Mouse (Mus musculus) lung, embryonic 15.5 days (tissue): ENCODE results near the gene Fut2. TPM values are rescaled to one million over a fixed set of nuclear protein-coding genes. Genes with fewer than 3 reads are reported as not detected.

Experiments used
- ATAC-seq: fragments of 200-750 bp; cut with Nextera tagmentation; 2 replicates; pipeline ENCODE4 v1.8.0; 2017; ENCODE audit warnings: moderate number of reproducible peaks, borderline replicate concordance; ENCODE audit not compliant: low FRiP score, low TSS enrichment; ENCODE audit errors: extremely low read depth
- H3K27ac ChIP-seq: fragments of 300-500 bp; sonication (generic); 2 replicates; pipeline ENCODE4 v1.5.1; 2015; ENCODE audit warnings: moderate library complexity, mild to moderate bottlenecking, inconsistent platforms
- H3K27me3 ChIP-seq: fragments of 300-500 bp; sonication (generic); 2 replicates; pipeline ENCODE4 v1.6.1; 2015; ENCODE audit warnings: inconsistent platforms
- H3K36me3 ChIP-seq: fragments of 300-500 bp; sonication (generic); 2 replicates; pipeline ENCODE4 v1.6.1; 2015; ENCODE audit warnings: inconsistent platforms
- H3K4me1 ChIP-seq: fragments of 300-500 bp; sonication (generic); 2 replicates; pipeline ENCODE4 v1.6.1; 2015; ENCODE audit warnings: inconsistent platforms
- H3K4me2 ChIP-seq: fragments of 300-500 bp; sonication (generic); 2 replicates; pipeline ENCODE4 v1.6.1; 2015; ENCODE audit warnings: inconsistent platforms, mild to moderate bottlenecking, moderate library complexity
- H3K4me3 ChIP-seq: fragments of 300-500 bp; sonication (generic); 2 replicates; pipeline ENCODE4 v1.5.1; 2015; ENCODE audit warnings: mild to moderate bottlenecking, inconsistent platforms
- H3K9ac ChIP-seq: fragments of 300-500 bp; sonication (generic); 2 replicates; pipeline ENCODE4 v1.6.1; 2015; ENCODE audit warnings: inconsistent platforms
- H3K9me3 ChIP-seq: fragments of 300-500 bp; sonication (generic); 2 replicates; pipeline ENCODE4 v1.6.1; 2016; ENCODE audit warnings: inconsistent platforms
- WGBS: fragments of 180-500 bp; shearing (Covaris S2); methylation state at CpG from one replicate; pipeline ENCODE4 v1.1.7; 2015; 5-methylcytosine and 5-hydroxymethylcytosine counted together
- polyA plus RNA-seq: library from polyadenylated mRNA; unstranded; fragments of >200 nt; fragmentation: Nextera tagmentation; extraction: Ambion mirVana; gene quantifications from 2 replicates; pipeline ENCODE4 v1.2.1, GENCODE M21; 2015

Fut2 gene
- polyA plus RNA-seq, 1 experiment from 2014 or later = 0.57 TPM

DNA sequence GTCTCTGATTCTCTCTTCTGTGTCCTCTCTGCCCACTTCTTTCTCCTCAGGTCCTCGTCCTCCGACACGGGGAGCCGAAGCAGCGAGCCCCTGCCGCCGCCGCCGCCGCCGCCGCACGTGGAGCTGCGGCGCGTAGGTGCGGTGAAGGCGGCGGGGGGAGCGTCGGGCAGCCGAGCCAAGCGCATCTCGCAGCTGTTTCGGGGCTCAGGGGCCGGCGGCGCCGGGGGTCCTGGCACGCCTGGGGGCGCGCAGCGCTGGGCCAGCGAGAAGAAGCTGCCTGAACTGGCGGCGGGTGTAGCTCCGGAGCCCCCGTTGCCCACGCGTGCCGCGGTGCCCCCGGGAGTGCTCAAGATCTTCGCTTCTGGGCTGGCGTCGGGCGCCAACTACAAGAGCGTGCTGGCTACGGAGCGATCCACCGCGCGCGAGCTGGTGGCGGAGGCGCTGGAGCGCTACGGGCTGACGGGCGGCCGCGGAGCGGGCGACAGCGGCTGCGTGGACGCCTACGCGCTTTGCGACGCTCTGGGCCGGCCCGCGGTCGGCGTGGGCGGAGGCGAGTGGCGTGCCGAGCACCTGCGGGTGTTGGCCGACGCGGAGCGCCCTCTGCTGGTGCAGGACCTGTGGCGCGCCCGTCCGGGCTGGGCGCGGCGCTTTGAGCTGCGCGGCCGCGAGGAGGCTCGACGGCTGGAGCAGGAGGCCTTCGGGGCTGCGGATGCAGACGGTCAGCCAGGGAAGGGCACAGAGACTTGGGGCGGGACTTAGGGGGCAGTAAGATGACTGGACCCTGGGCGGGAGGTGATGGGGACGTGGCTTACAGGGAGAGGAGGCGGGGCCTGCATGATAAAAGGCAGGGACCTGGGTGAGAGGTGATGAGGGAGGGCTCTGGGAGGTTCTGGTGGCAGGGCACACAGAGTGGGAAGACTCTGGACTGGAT lies 37.6 kb downstream of the Fut2 start:
- H3K27me3 ChIP-seq = peaks cover 33% of the 10 kb centered on the region
- H3K27ac ChIP-seq = peak overlapping the region; percentile 63
- no peaks in the 10 kb centered on the region for H3K36me3 ChIP-seq
- peak; percentile 78 for ATAC-seq
- no peaks in the 10 kb centered on the region for H3K9me3 ChIP-seq
- 1% methylated on average over 103 of the region's 105 CpGs for WGBS
- peak overlapping the region; percentile 73 for H3K9ac ChIP-seq
- peak overlapping the region; percentile 95 for H3K4me2 ChIP-seq
- H3K4me1 ChIP-seq = peaks cover 12% of the 10 kb centered on the region
- H3K4me3 ChIP-seq = peak overlapping the region; percentile 60

DNA sequence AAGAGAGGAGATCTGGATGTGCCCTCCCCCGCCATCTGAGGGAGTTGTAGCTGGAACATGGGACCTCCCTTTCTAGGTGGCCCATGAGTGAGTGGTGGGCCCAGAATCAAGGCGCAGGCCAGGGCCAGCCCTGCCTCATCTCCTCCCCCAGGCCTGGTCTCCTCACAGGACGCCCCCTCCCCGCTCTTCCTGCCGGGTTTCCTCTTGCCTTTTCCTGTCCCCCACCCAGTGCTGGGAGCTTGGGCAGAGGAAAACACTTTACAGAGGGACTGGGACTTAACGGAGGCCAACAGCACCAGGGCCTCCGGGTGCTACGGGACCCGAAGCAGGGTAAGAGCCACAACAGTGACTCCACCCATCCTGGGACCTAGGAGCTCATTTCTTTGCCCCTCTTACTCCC lies 38.9 kb downstream of the Fut2 start, which contains the start of gene Rasip1:
Gene Rasip1 (plus strand): TSS at position 228 of the 400 bp plus-strand sequence.
- 73% methylated on average over 9 of the region's 9 CpGs for WGBS
- peak; percentile 40 for ATAC-seq
- Histone ChIP-seq H3K27me3 (peaks cover 23% of the 10 kb centered on the region), H3K9me3 (no peaks in the 10 kb centered on the region), H3K4me3 (peak within 1 kb of the TSS; percentile 60), H3K36me3 (no peaks in the 10 kb centered on the region), H3K4me1 (peaks cover 6% of the 10 kb centered on the region), H3K4me2 (peak within 1 kb of the TSS; percentile 95), H3K27ac (peak within 1 kb of the TSS; percentile 76), H3K9ac (peak within 1 kb of the TSS; percentile 73)

DNA sequence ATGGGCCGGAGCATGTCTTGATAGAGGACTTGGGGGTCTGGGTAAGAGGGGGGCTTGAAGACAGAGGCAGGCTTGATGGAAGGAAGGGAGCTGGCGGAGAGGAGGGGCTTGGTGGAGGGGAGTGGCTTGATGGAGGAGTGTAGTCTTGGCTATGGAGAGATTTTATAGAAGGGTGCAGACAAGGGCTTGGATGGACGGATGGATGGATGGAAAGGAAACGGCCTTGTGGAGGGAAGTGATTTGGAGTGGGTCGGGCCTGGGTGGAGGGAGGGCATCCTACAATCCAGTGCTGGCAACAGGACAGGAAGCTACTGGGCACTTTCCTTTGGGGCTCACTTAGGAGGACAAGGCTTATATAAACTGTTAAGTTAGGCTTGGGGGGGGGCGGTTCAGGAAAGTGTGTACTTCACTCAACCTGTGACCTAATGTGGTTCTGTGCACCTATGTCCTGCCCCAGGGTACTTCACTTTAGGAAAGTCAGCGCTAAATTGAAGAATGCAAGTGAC lies 39.6 kb downstream of the Fut2 start:
- ATAC-seq = no peak
- peaks cover 4% of the 10 kb centered on the region; the same call in 1 of the 2 replicates for H3K4me1 ChIP-seq
- no peaks in the 10 kb centered on the region for H3K36me3 ChIP-seq
- H3K27ac ChIP-seq = peak overlapping the region; percentile 76
- no peaks in the 10 kb centered on the region for H3K9me3 ChIP-seq
- WGBS = 76% methylated on average over 7 of the region's 7 CpGs
- H3K27me3 ChIP-seq = peaks cover 20% of the 10 kb centered on the region
- H3K4me2 ChIP-seq = peak overlapping the region; percentile 95; the same call in 1 of the 2 replicates
- no peak overlapping the region for H3K9ac ChIP-seq
- no peak overlapping the region for H3K4me3 ChIP-seq

DNA sequence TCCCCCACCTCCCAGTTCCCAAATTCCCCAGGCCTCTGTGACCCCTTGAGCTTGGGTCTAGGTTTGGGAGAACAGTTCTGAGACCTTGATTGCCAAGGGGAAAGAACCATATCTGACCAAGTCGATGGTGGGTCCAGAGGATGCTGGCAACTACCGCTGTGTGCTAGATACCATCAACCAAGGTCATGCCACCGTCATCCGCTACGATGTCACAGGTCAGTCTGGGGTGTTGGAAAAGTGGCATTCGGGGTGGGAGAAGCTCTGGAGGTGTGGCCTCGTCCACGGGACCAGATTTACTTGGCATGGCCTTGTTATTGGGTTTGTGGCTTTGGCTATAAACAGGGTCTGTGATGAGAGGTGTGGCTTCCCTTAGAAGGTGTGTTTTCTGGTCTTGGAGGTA lies 40.7 kb downstream of the Fut2 start:
- ATAC-seq = no peak
- Histone ChIP-seq H3K4me2 (no peak overlapping the region), H3K36me3 (no peaks in the 10 kb centered on the region), H3K9me3 (no peaks in the 10 kb centered on the region), H3K27me3 (peaks cover 20% of the 10 kb centered on the region), H3K27ac (no peak overlapping the region), H3K4me1 (peaks cover 4% of the 10 kb centered on the region; the same call in 1 of the 2 replicates), H3K4me3 (no peak overlapping the region), H3K9ac (no peak overlapping the region)
- 86% methylated on average over 8 of the region's 8 CpGs for WGBS

DNA sequence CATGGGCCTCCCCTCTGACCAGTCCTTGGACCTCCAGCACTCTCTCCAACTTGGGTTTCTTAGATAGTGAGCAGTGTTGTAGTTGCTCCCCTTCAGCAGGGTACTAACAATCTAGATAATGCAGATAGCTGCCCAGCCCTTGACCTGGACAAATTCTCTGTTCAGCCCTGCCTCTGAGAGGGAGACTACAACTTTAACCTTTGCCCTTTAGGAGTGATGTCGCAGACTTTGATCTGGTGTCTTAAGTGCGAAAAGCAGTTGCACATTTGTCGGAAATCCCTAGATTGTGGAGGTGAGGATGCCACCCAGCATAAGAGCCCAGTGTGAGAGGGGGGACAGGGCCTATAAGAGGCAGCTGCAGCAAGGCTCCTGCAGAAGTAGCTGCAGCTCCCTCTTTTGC lies 41.5 kb downstream of the Fut2 start:
- 53% methylated on average over 3 of the region's 3 CpGs for WGBS
- H3K4me1 ChIP-seq = peaks cover 4% of the 10 kb centered on the region; the same call in 1 of the 2 replicates
- H3K27me3 ChIP-seq = peaks cover 20% of the 10 kb centered on the region
- H3K4me2 ChIP-seq = no peak overlapping the region
- H3K4me3 ChIP-seq = no peak overlapping the region
- ATAC-seq = no peak
- no peaks in the 10 kb centered on the region for H3K9me3 ChIP-seq
- H3K27ac ChIP-seq = no peak overlapping the region
- no peak overlapping the region for H3K9ac ChIP-seq
- no peaks in the 10 kb centered on the region for H3K36me3 ChIP-seq

DNA sequence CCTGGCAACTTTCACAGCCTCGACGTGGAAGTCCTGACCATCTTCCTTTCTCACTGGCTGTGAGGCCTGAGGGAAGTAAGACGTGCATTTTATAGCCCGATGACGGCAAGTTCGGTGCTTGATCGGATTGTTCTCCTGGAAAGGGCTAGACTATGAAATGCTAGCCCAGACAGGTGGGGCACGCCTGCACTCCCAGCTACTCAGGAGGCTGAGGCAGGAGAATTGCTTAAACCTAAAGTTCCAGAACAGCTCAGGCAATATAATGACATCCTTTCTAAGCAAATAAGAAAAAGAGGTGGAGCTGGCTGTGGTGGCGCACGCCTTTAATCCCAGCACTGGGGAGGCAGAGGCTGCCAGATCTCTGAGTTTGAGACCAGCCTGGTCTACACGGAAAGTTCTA lies 42.7 kb downstream of the Fut2 start:
- Histone ChIP-seq H3K4me3 (no peak overlapping the region), H3K9me3 (no peaks in the 10 kb centered on the region), H3K4me2 (no peak overlapping the region), H3K27ac (no peak overlapping the region), H3K4me1 (peaks cover 4% of the 10 kb centered on the region; the same call in 1 of the 2 replicates), H3K36me3 (no peaks in the 10 kb centered on the region), H3K9ac (no peak overlapping the region), H3K27me3 (peaks cover 26% of the 10 kb centered on the region)
- no peak for ATAC-seq
- WGBS = 90% methylated on average over 11 of the region's 11 CpGs

DNA sequence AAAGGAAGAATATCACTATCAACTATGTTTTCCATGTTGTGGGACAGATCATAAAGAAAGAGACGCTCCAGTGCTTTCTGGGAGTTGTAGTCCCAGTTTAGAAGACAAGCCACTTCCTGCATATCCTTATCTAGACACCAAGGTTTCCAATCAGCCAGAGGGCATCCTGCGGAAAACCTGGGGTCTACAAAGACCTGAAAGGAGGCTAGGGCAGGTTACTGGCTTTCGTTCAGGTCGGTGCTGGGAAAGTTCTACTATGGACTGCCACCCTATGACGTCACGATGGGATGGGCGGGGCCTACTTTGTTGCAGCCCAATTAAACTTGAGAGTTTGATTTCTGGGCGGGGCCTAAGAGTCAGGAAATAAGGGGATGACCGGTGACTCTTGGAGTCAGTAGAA lies 44.8 kb downstream of the Fut2 start, which contains the start of gene Izumo1:
Gene Izumo1 (plus strand): TSS at position 369 of the 400 bp plus-strand sequence.
- Histone ChIP-seq H3K9me3 (no peaks in the 10 kb centered on the region), H3K36me3 (no peaks in the 10 kb centered on the region), H3K27me3 (peaks cover 26% of the 10 kb centered on the region), H3K4me2 (no peak within 1 kb of the TSS), H3K4me3 (no peak within 1 kb of the TSS), H3K9ac (no peak within 1 kb of the TSS), H3K4me1 (peaks cover 12% of the 10 kb centered on the region), H3K27ac (no peak within 1 kb of the TSS)
- ATAC-seq = no peak
- 29% methylated on average over 9 of the region's 9 CpGs for WGBS

DNA sequence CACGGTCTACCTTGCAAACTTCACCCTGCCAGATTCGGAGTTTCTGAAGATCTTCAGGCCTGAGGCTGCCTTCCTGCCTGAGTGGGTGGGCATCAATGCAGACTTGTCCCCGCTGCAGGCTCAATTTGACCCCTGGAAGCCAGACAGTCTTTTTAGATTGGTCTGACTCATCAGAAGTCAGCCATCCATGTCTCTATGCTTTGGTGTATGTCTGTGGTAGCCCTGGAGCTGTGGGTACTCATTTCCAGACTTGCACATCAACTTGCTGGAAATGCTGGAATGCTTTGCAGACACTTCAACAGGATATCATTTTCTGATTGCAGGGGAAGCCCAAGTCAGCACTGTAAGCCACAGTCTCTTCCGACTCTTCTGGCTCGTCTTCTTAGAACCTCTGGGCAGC lies 46.6 kb downstream of the Fut2 start:
- no peak overlapping the region for H3K4me3 ChIP-seq
- ATAC-seq = no peak
- H3K27me3 ChIP-seq = peaks cover 37% of the 10 kb centered on the region
- H3K9ac ChIP-seq = no peak overlapping the region
- WGBS = 88% methylated on average over 5 of the region's 5 CpGs
- peaks cover 17% of the 10 kb centered on the region for H3K4me1 ChIP-seq
- H3K4me2 ChIP-seq = no peak overlapping the region
- H3K9me3 ChIP-seq = no peaks in the 10 kb centered on the region
- no peak overlapping the region for H3K27ac ChIP-seq
- H3K36me3 ChIP-seq = no peaks in the 10 kb centered on the region

DNA sequence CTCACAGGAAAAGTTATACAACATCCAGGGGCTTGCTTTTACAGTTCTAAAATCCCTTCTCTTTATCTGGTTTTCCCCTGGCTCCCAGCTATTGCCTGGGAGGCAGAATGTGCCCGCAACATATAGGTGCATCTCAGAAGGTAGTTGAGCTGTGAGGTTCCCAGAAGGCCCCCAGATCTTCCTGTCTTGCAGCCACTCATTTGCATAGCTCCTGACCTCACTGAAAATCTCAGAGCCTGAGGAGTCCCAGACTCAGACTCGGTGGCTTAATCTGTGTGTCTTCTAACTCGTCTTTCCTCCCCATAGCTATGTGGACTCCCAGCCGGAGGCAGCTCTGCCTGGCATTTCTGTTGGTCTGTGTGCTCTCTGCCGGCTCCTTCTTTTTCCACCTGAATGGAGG lies 47.9 kb downstream of the Fut2 start:
- H3K9ac ChIP-seq = no peak overlapping the region
- peaks cover 37% of the 10 kb centered on the region for H3K27me3 ChIP-seq

DNA sequence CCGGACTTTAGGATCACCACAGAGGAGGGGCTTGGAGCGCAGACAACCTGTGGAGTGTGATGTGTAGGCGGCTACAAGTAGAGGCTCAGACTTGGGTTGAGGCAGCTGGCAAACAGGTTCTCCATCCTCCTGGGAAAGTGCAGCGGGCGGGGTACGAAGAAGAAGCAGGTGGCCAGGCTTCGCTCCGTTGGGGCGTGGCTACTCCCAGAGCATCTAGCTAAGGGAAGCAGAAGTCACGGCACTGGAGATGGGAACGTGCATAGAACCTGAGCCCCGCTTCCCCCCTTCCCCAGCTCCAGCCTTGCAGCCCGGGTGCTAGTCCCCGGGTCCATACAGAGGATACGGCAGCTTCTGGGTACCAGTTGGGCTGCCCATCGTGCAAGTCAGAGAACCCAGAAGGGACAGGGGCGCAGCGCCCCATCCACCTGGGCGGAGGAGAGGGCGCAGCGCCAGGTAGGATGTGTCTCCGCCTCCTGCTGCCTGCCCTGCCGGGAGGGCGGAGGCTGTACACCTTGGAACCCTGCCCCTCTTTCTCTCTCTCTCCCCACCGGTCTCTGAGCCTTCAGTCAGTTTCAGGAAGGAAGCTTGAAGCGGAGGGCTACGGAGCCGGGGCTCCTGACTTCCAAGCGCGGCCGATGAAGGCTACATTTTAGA lies 49.0 kb downstream of the Fut2 start, which contains the start of gene Fut1:
Gene Fut1 (plus strand): TSS at position 248 of the 654 bp plus-strand sequence.
- Histone ChIP-seq H3K36me3 (no peaks in the 10 kb centered on the region), H3K9ac (peak within 1 kb of the TSS; percentile 16; the same call in 1 of the 2 replicates), H3K4me1 (peaks cover 17% of the 10 kb centered on the region), H3K4me2 (peak within 1 kb of the TSS; percentile 59), H3K4me3 (peak within 1 kb of the TSS; percentile 31), H3K27ac (peak within 1 kb of the TSS; percentile 64), H3K27me3 (peaks cover 37% of the 10 kb centered on the region), H3K9me3 (no peaks in the 10 kb centered on the region)
- WGBS = 4% methylated on average over 30 of the region's 31 CpGs
- ATAC-seq = peak; percentile 67

More for the DNA sequence above, 47.9 kb downstream of the Fut2 start:
- ATAC-seq = no peak
- 79% methylated on average over 5 of the region's 5 CpGs for WGBS
- Histone ChIP-seq H3K4me1 (peaks cover 17% of the 10 kb centered on the region), H3K27ac (no peak overlapping the region), H3K36me3 (no peaks in the 10 kb centered on the region), H3K4me2 (no peak overlapping the region), H3K9me3 (no peaks in the 10 kb centered on the region), H3K4me3 (no peak overlapping the region)

DNA sequence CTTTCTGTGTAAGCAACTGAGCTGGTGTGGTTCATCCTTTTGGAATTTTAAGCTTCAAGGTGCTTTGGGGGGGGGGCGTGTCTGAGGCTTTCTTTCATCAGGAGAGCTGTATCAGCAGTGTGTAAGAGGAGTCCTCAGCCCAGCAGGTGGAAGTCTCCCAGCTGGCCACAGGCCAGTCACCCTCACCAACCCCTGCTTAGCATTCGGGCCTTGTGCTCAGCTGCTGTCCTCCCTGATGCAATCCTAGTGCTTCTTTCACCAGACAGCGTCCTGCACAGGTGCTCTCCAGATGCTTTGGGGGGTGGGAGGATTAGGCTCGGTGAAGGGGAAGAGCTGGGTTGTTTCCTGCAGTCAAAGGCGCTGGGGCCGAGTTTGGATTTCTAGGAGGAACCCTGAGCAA lies 49.9 kb downstream of the Fut2 start:
- WGBS = 22% methylated on average over 6 of the region's 6 CpGs
- Histone ChIP-seq H3K36me3 (no peaks in the 10 kb centered on the region), H3K4me3 (no peak overlapping the region), H3K27ac (no peak overlapping the region), H3K4me1 (peaks cover 17% of the 10 kb centered on the region), H3K27me3 (peaks cover 37% of the 10 kb centered on the region), H3K9ac (no peak overlapping the region), H3K9me3 (no peaks in the 10 kb centered on the region), H3K4me2 (no peak overlapping the region)
- ATAC-seq = peak; percentile 40; the same call in 1 of the 2 replicates
